Mouse (Mus musculus): ENCODE data around the gene Kazald1.

- TF ChIP-seq POLR2A (IDR thresholded peaks at IDR 0.05; ENCODE audit: borderline replicate concordance, extremely low read depth, low read depth, low read length) (no peak), CTCF (IDR thresholded peaks at IDR 0.05; ENCODE audit: insufficient read depth, low read length) (no peak)
Measured at GRCm38 (mm10) chr19:45058841-45059240, 16.2 kb upstream of the Kazald1 start.

Data from lung, adult 2 months (tissue).